Mouse (Mus musculus): Measurements from ENCODE around the gene Slu7. TPM values are rescaled to one million over a fixed set of nuclear protein-coding genes. Genes with fewer than 3 reads are reported as not detected.

Slu7 gene
- polyA plus RNA-seq, 1 experiment from 2014 or later, result 42.1 TPM

- no peaks in the 10 kb centered on the region for H3K36me3 ChIP-seq
- H3K9me3 ChIP-seq (replicated peaks), result no peaks in the 10 kb centered on the region
- H3K4me3 ChIP-seq, result no peak overlapping the region
- ATAC-seq (ENCODE audit: insufficient number of reproducible peaks, low FRiP score), result no peak
- no peaks in the 10 kb centered on the region for H3K27me3 ChIP-seq (replicated peaks)
- no peak overlapping the region for H3K9ac ChIP-seq
- no peak overlapping the region for H3K27ac ChIP-seq (ENCODE audit: poor library complexity, severe bottlenecking)
- WGBS, result 68% methylated on average over 6 of the region's 6 CpGs
- no peak overlapping the region for H3K4me2 ChIP-seq
- peaks cover 15% of the 10 kb centered on the region for H3K4me1 ChIP-seq (replicated peaks)
Observed at GRCm38 (mm10) chr11:43470881-43471820, 37.6 kb downstream of the Slu7 start.

GRCm38 (mm10) chr11:43473115-43473514 is 39.6 kb downstream of the Slu7 start:
- Histone ChIP-seq H3K27ac (ENCODE audit: poor library complexity, severe bottlenecking) (no peak overlapping the region), H3K9ac (no peak overlapping the region), H3K4me2 (no peak overlapping the region), H3K4me3 (no peak overlapping the region), H3K4me1 (replicated peaks) (peaks cover 15% of the 10 kb centered on the region), H3K27me3 (replicated peaks) (no peaks in the 10 kb centered on the region), H3K9me3 (replicated peaks) (no peaks in the 10 kb centered on the region), H3K36me3 (no peaks in the 10 kb centered on the region)
- 71% methylated on average over 1 of the region's 1 CpGs for WGBS
- no peak for ATAC-seq (ENCODE audit: insufficient number of reproducible peaks, low FRiP score)

- H3K9me3 ChIP-seq (replicated peaks), result no peaks in the 10 kb centered on the region
- no peak overlapping the region for H3K27ac ChIP-seq (ENCODE audit: poor library complexity, severe bottlenecking)
- WGBS, result 49% methylated on average over 15 of the region's 15 CpGs
- no peak for ATAC-seq (ENCODE audit: insufficient number of reproducible peaks, low FRiP score)
- H3K4me2 ChIP-seq, result peak overlapping the region; percentile 81
- H3K9ac ChIP-seq, result peak overlapping the region; percentile 17; the same call in 1 of the 2 replicates
- no peaks in the 10 kb centered on the region for H3K27me3 ChIP-seq (replicated peaks)
- no peaks in the 10 kb centered on the region for H3K36me3 ChIP-seq
- H3K4me1 ChIP-seq (replicated peaks), result peaks cover 15% of the 10 kb centered on the region
- H3K4me3 ChIP-seq, result peak overlapping the region; percentile 42
Observed at GRCm38 (mm10) chr11:43473635-43474224, 40.2 kb downstream of the Slu7 start.

- ATAC-seq (ENCODE audit: insufficient number of reproducible peaks, low FRiP score), result peak; percentile 72
- WGBS, result 3% methylated on average over 24 of the region's 24 CpGs
- Histone ChIP-seq H3K4me2 (peak within 1 kb of the TSS; percentile 81), H3K36me3 (no peaks in the 10 kb centered on the region), H3K4me3 (peak within 1 kb of the TSS; percentile 42), H3K27me3 (replicated peaks) (no peaks in the 10 kb centered on the region), H3K9me3 (replicated peaks) (no peaks in the 10 kb centered on the region), H3K27ac (ENCODE audit: poor library complexity, severe bottlenecking) (no peak within 1 kb of the TSS), H3K4me1 (replicated peaks) (peaks cover 15% of the 10 kb centered on the region), H3K9ac (peak within 1 kb of the TSS; percentile 17; the same call in 1 of the 2 replicates)
Observed at GRCm38 (mm10) chr11:43474225-43474774, 40.8 kb downstream of the Slu7 start, which contains the start of gene C1qtnf2. Gene C1qtnf2, plus strand, starts transcription at chr11:43474276.

GRCm38 (mm10) chr11:43479376-43479775 is 45.8 kb downstream of the Slu7 start:
- H3K4me3 ChIP-seq, result no peak overlapping the region
- no peak overlapping the region for H3K27ac ChIP-seq (ENCODE audit: poor library complexity, severe bottlenecking)
- WGBS, result 76% methylated on average over 3 of the region's 3 CpGs
- H3K9ac ChIP-seq, result no peak overlapping the region
- H3K4me1 ChIP-seq (replicated peaks), result peaks cover 45% of the 10 kb centered on the region
- H3K36me3 ChIP-seq, result no peaks in the 10 kb centered on the region
- H3K27me3 ChIP-seq (replicated peaks), result no peaks in the 10 kb centered on the region
- ATAC-seq (ENCODE audit: insufficient number of reproducible peaks, low FRiP score), result no peak
- no peak overlapping the region for H3K4me2 ChIP-seq
- H3K9me3 ChIP-seq (replicated peaks), result no peaks in the 10 kb centered on the region

- H3K4me1 ChIP-seq (replicated peaks), result peaks cover 42% of the 10 kb centered on the region
- H3K9me3 ChIP-seq (replicated peaks), result no peaks in the 10 kb centered on the region
- no peak overlapping the region for H3K27ac ChIP-seq (ENCODE audit: poor library complexity, severe bottlenecking)
- no peaks in the 10 kb centered on the region for H3K36me3 ChIP-seq
- no peak overlapping the region for H3K4me2 ChIP-seq
- H3K4me3 ChIP-seq, result no peak overlapping the region
- no peak overlapping the region for H3K9ac ChIP-seq
- 48% methylated on average over 5 of the region's 5 CpGs for WGBS
- no peaks in the 10 kb centered on the region for H3K27me3 ChIP-seq (replicated peaks)
- no peak for ATAC-seq (ENCODE audit: insufficient number of reproducible peaks, low FRiP score)
Observed at GRCm38 (mm10) chr11:43480561-43480960, 47.0 kb downstream of the Slu7 start.

- peaks cover 42% of the 10 kb centered on the region for H3K4me1 ChIP-seq (replicated peaks)
- no peak overlapping the region for H3K9ac ChIP-seq
- no peak overlapping the region for H3K27ac ChIP-seq (ENCODE audit: poor library complexity, severe bottlenecking)
- no peak for ATAC-seq (ENCODE audit: insufficient number of reproducible peaks, low FRiP score)
- H3K4me2 ChIP-seq, result no peak overlapping the region
- 57% methylated on average over 3 of the region's 3 CpGs for WGBS
- H3K9me3 ChIP-seq (replicated peaks), result no peaks in the 10 kb centered on the region
- H3K36me3 ChIP-seq, result no peaks in the 10 kb centered on the region
- no peak overlapping the region for H3K4me3 ChIP-seq
- H3K27me3 ChIP-seq (replicated peaks), result no peaks in the 10 kb centered on the region
Observed at GRCm38 (mm10) chr11:43481672-43482522, 48.4 kb downstream of the Slu7 start.

GRCm38 (mm10) chr11:43483122-43483792 is 49.7 kb downstream of the Slu7 start:
- Histone ChIP-seq H3K4me2 (no peak overlapping the region), H3K9me3 (replicated peaks) (no peaks in the 10 kb centered on the region), H3K27me3 (replicated peaks) (no peaks in the 10 kb centered on the region), H3K4me1 (replicated peaks) (peaks cover 42% of the 10 kb centered on the region), H3K36me3 (no peaks in the 10 kb centered on the region), H3K27ac (ENCODE audit: poor library complexity, severe bottlenecking) (peak overlapping the region; percentile 75), H3K9ac (no peak overlapping the region), H3K4me3 (no peak overlapping the region)
- ATAC-seq (ENCODE audit: insufficient number of reproducible peaks, low FRiP score), result peak; percentile 69; the same call in 1 of the 2 replicates
- WGBS, result 37% methylated on average over 6 of the region's 6 CpGs

- Histone ChIP-seq H3K4me1 (replicated peaks) (peaks cover 42% of the 10 kb centered on the region), H3K27me3 (replicated peaks) (no peaks in the 10 kb centered on the region), H3K9ac (no peak overlapping the region), H3K27ac (ENCODE audit: poor library complexity, severe bottlenecking) (peak overlapping the region; percentile 75), H3K36me3 (no peaks in the 10 kb centered on the region), H3K4me3 (no peak overlapping the region), H3K9me3 (replicated peaks) (no peaks in the 10 kb centered on the region), H3K4me2 (no peak overlapping the region)
- WGBS, result 78% methylated on average over 4 of the region's 4 CpGs
- ATAC-seq (ENCODE audit: insufficient number of reproducible peaks, low FRiP score), result no peak
Observed at GRCm38 (mm10) chr11:43484057-43484456, 50.5 kb downstream of the Slu7 start.

GRCm38 (mm10) chr11:43484652-43485051 is 51.1 kb downstream of the Slu7 start:
- Histone ChIP-seq H3K9me3 (replicated peaks) (no peaks in the 10 kb centered on the region), H3K4me2 (no peak overlapping the region), H3K27me3 (replicated peaks) (no peaks in the 10 kb centered on the region), H3K36me3 (no peaks in the 10 kb centered on the region), H3K4me1 (replicated peaks) (peaks cover 44% of the 10 kb centered on the region), H3K9ac (no peak overlapping the region), H3K4me3 (no peak overlapping the region), H3K27ac (ENCODE audit: poor library complexity, severe bottlenecking) (no peak overlapping the region)
- ATAC-seq (ENCODE audit: insufficient number of reproducible peaks, low FRiP score), result no peak
- 40% methylated on average over 11 of the region's 11 CpGs for WGBS

All from heart, embryonic 12.5 days (tissue).